Mouse (Mus musculus): Measurements from ENCODE around the gene Mdp1. TPM values are rescaled to one million over a fixed set of nuclear protein-coding genes. Genes with fewer than 3 reads are reported as not detected.

The Mdp1 gene
- polyA plus RNA-seq, 1 experiment: 46.0 TPM

DNA sequence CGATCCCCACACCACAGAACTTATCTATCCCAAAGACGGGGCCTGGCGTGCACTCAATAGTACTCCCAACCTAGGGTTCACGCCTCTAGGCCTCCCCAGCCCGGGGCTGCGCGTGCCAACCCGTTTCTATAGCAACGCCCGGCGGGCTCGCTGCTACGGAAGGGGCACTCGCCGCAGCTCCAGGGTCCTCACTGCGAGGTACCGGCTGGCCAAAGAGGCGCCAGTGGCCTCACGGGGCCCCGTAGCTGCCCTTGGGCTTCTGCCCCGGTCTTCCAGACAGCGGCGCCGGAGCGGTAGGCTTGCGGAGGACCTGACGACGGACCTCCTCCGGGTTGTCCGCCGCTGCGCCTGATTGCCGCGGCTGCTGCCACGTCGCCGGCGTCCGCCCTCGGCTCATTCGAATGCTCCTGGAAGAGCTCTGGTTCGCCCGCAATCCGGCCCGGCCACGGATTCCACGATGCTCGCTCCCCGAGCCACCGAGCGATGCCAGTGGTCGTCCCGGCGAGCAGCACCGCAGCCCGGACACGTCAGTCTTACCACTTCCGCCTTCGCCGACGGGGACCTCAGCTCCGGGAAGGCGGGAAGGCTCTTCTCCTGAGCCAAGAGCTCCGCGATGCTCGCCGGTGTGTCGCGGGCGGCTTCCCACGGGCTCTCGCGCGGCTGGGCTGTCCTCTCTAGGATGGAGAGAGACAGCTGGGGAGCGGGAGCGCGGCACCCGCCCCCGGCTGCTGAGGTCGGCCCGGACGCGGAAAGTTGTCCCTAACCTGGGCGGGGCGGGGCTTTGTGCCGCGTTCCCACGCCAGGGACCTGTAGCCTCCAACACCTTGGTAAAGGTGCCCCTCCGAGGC is 17.0 kb downstream of the Mdp1 start, which contains the start of gene Tm9sf1:
Gene Tm9sf1, minus strand, starts transcription at position 747 of the 848 bp plus-strand sequence.
- DNase-seq (ENCODE audit: extremely low spot score in 1 of 2, low spot score in 1 of 2): peak; percentile 59 to 83

- DNase-seq (ENCODE audit: extremely low spot score in 1 of 2, low spot score in 1 of 2): no peak
Measured at GRCm38 (mm10) chr14:55642679-55643059, 17.6 kb downstream of the Mdp1 start.

GRCm38 (mm10) chr14:55641291-55641690 is 19.0 kb downstream of the Mdp1 start:
- DNase-seq (ENCODE audit: extremely low spot score in 1 of 2, low spot score in 1 of 2): no peak

GRCm38 (mm10) chr14:55640816-55641215 is 19.5 kb downstream of the Mdp1 start:
- DNase-seq (ENCODE audit: extremely low spot score in 1 of 2, low spot score in 1 of 2): no peak

GRCm38 (mm10) chr14:55637795-55638194 is 22.5 kb downstream of the Mdp1 start, which contains the start of gene Gm49378:
Gene Gm49378 (minus strand): TSS chr14:55637895.
- no peak for DNase-seq (ENCODE audit: extremely low spot score in 1 of 2, low spot score in 1 of 2)

DNA sequence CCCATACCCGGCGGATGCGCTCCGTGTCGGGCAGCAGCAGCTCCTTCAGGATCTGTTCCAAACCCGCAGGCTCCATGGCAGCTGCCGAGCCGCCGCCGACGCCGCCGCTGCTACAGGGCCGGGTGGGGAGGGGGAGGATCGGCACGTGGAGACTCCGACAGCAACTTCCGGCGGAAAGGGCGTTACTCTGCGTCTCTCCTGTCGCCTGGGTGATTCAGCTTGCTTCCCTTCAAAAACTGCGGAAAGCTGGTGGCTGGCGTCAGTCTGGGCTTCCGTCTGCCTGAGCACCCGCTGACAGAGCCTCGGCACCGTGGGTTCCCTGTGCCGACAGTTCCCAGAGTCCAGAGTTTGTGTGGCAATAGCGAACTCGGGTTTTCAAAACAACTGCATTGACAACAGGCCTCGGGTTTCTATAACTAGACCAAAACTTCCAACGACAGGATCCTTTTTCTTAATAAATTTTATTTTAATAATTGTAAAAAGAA is 24.7 kb downstream of the Mdp1 start, which contains the start of gene Ipo4:
Gene Ipo4, minus strand, starts transcription at position 435 of the 485 bp plus-strand sequence.
- peak; percentile 85 to 93 for DNase-seq (ENCODE audit: extremely low spot score in 1 of 2, low spot score in 1 of 2)

DNA sequence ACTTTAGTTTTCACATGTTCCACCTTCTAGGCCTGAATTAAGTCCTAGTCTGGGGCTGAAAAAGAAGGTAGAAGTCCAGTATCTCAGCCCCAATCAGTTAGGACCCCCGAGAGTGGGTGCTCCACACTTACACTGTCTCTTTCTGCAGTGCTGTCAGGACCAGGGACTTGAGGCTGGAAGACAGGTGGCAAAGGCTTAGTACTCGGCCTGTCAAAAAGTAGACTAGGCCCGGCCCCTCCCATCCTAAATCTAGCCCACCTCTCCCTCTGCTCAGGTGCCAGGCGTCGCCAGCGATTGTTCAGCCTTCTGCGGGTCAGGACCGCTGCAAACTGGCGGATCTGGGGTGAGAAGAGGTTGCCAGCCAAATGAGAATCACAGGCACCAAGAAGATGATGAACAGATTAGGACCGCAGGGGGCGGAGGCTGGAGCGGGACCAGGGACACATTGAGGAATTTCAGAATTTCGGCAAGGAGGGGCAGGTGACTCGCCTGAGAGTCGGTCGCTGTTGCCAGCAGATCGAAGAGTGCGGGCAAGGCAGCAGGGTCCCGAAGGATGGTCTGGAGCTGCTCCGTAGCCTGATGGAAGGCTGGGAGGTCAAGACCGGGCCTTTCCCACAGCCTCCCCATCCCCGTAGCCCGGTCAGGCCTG is 25.3 kb downstream of the Mdp1 start:
- DNase-seq (ENCODE audit: extremely low spot score in 1 of 2, low spot score in 1 of 2): peak in 1 of 2 experiments; percentile 25

GRCm38 (mm10) chr14:55629312-55629711 is 31.0 kb downstream of the Mdp1 start:
- DNase-seq (ENCODE audit: extremely low spot score in 1 of 2, low spot score in 1 of 2): peak in 1 of 2 experiments; percentile 54

DNA sequence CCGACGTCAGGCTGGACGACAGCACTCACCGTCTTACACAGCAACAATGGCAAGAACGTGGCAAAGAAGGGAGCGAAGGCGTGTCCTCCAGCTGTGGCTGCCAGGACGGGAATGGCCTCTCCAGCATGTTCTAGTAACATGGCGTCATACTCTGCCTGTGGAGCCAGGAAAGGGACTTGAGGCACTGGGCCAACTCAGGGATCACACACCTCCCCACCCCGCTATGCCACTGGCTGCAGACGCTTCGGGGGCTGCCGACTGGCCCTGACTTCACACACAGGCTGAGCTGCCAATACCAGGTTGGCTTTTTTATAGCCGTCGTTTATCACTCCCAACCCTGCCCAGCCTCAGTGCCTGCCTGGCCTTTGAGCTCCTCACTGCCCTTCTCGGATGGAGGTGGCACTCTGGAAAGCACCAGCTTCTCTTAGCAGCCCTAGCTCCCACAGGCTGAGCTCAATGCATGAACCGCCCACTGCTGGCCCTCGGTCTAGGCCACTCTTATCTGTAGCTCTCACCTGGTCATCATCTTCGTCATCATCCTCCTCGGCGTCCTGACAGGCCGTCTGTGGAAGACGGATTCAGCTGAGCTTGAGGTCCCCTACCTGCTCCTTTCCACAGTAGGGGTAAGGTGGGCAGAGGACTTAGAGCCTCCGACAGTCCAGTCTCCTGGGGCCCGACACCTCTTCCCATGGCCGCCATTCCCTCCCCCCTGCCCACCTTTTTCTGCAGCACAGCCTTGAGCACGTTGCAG is 32.1 kb downstream of the Mdp1 start:
- DNase-seq (ENCODE audit: extremely low spot score in 1 of 2, low spot score in 1 of 2): no peak

DNA sequence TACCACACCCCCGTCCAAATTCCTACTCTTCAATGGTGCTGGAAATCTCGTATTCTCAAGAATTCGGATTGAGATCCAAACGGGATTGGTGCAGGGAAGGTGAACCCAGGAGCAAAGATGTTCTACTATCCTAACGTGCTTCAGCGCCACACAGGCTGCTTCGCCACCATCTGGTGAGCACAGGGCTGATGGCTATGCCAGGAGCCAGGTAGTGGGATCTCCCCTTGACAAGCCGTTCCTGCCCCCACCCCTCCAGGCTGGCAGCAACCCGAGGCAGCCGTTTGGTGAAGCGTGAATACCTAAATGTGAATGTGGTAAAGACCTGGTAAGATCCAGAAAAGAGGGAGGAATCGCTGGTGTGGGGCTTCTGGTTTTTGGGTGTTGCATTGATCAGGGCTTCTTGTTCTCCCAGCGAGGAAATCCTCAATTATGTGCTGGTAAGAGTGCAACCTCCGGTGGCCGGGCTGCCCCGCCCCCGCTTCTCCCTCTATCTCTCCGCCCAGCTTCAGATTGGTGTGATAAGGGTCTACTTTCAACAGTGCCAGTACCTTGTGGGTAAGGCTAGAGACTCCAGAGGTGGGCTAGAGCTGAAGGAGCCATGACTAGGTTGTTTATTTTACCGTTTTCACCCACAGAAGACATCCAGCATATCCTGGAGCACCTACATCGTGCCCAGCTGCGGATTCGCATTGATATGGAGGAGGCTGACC is 41.7 kb downstream of the Mdp1 start:
- DNase-seq (ENCODE audit: extremely low spot score in 1 of 2, low spot score in 1 of 2): no peak

- DNase-seq (ENCODE audit: extremely low spot score in 1 of 2, low spot score in 1 of 2): no peak
Measured at GRCm38 (mm10) chr14:55617822-55618221, 42.5 kb downstream of the Mdp1 start, which contains the start of gene Rec8. Gene Rec8 (plus strand): TSS chr14:55618037.

GRCm38 (mm10) chr14:55616844-55617243 is 43.5 kb downstream of the Mdp1 start:
- no peak for DNase-seq (ENCODE audit: extremely low spot score in 1 of 2, low spot score in 1 of 2)

DNA sequence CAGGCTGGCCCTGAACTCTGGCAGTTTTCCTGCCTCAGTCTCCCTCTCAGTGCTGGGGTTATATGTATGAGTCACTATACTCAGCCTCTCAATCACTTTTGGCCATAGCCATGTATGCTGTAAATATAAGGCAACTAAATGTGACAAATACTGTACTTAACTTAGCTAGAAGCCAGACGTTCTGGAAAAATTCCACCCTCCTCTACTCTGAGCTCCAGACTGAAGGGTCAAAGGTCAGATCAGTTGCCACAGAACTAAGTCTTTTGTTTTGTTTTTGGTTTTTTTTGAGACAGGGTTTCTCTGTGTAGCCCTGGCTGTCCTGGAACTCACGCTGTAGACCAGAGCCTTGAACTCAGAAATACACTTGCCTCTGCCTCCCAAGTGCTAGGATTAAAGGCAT is 44.4 kb downstream of the Mdp1 start:
- DNase-seq (ENCODE audit: extremely low spot score in 1 of 2, low spot score in 1 of 2): no peak

DNA sequence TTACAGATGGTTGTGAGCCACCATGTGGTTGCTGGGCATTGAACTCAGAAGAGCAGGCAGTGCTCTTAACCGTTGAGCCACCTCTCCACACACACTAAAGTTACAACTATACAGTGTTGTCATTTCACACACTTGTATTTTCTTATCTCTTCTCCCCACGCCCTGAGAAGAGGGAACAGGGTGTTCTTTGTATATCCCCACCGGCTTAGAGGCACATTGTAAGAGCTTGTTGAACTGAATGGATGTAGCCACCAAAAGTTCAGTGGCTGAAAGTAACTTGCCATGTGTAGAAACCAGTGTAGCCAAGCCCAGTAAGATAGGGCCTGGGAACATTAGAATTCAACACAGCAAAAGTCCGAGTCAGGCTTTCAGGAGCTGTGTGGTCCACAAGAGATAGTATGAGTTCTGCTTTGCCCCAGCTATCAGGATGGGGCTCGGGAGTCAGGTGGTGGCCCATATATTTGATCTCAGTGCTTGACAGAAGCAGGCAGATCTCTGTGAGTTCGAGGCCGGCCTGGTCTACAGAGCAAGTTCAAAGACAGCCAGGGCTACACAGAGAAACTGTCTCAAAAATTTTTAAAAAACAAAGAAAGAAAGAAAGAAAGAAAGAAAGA is 45.6 kb downstream of the Mdp1 start:
- no peak for DNase-seq (ENCODE audit: extremely low spot score in 1 of 2, low spot score in 1 of 2)

- no peak for DNase-seq (ENCODE audit: extremely low spot score in 1 of 2, low spot score in 1 of 2)
Measured at GRCm38 (mm10) chr14:55613346-55613745, 47.0 kb downstream of the Mdp1 start.

- no peak for DNase-seq (ENCODE audit: extremely low spot score in 1 of 2, low spot score in 1 of 2)
Measured at GRCm38 (mm10) chr14:55608339-55608738, 52.0 kb downstream of the Mdp1 start.
